Mouse (Mus musculus): ENCODE results near the gene Arhgap22. TPM values are rescaled to one million over a fixed set of nuclear protein-coding genes. Genes with fewer than 3 reads are reported as not detected.

Gene Arhgap22
- total RNA-seq, 1 experiment = 5.7 TPM

GRCm38 (mm10) chr14:33370056-33370455, 156.2 kb downstream of the Arhgap22 start:
- Histone ChIP-seq H3K4me3 (ENCODE audit: insufficient read depth in 1 of 2, low read depth in 1 of 2, low read length in 2 of 2, poor library complexity in 1 of 2, severe bottlenecking in 1 of 2) (peak overlapping the region in 1 of 2 experiments; percentile 39; a peak in 1 of 4 replicates), H3K36me3 (ENCODE audit: control insufficient read depth, insufficient read depth, low read length, poor library complexity, severe bottlenecking) (peaks cover 3% of the 10 kb centered on the region; the same call in 1 of the 2 replicates), H3K27ac (ENCODE audit: insufficient read depth, low read depth, low read length, poor library complexity, severe bottlenecking) (no peak overlapping the region), H3K9me3 (ENCODE audit: control insufficient read depth, insufficient read depth, low read depth, low read length) (no peaks in the 10 kb centered on the region), H3K4me1 (ENCODE audit: control insufficient read depth in 2 of 2, insufficient read depth in 2 of 2, low read length in 2 of 2, poor library complexity in 1 of 2) (peaks cover 0 to 2% of the 10 kb centered on the region in 2 experiments; a peak in 2 of 4 replicates), H3K9ac (ENCODE audit: insufficient read depth, low read depth, low read length, poor library complexity, severe bottlenecking) (no peak overlapping the region)
- in situ Hi-C loops (cut with MboI; ENCODE audit: low sequenced_read_pairs in 2 of 2, unreplicated experiment in 2 of 2) = no loop called here
- TF ChIP-seq CHD2 (IDR thresholded peaks at IDR 0.05; ENCODE audit: low read depth, low read length) = no peak
- DNase-seq (ENCODE audit: low read depth, low spot score) = peak; percentile 12

DNA sequence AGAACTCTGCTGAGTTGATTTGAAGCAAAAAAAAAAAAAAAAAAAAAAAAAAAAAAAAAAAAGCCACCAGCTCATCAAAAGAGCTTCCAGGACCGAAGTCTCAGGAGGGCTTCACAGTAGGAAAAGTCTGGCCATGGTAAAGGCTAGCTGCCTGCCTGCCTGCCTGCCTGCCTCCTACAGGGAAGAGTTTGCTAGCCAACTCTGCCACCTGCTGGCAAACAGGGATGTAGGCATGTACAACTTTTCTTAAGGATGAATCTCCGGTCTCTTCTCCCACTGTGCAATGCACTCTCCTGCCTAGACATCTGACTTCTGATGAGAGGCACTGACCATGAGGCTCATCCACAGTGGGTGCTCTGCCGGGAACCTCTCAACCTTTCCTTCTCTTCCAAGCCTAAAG, 157.4 kb downstream of the Arhgap22 start:
- H3K36me3 ChIP-seq (ENCODE audit: control insufficient read depth, insufficient read depth, low read length, poor library complexity, severe bottlenecking) = peaks cover 3% of the 10 kb centered on the region; the same call in 1 of the 2 replicates
- H3K27ac ChIP-seq (ENCODE audit: insufficient read depth, low read depth, low read length, poor library complexity, severe bottlenecking) = no peak overlapping the region
- H3K9ac ChIP-seq (ENCODE audit: insufficient read depth, low read depth, low read length, poor library complexity, severe bottlenecking) = no peak overlapping the region
- no peak overlapping the region for H3K4me3 ChIP-seq (ENCODE audit: insufficient read depth in 1 of 2, low read depth in 1 of 2, low read length in 2 of 2, poor library complexity in 1 of 2, severe bottlenecking in 1 of 2)
- TF ChIP-seq ZC3H11A (IDR thresholded peaks at IDR 0.05; ENCODE audit: borderline replicate concordance, low read depth, low read length) (0 out of 2 replicates have a peak, but pooled peaks have one; percentile 45), CHD2 (IDR thresholded peaks at IDR 0.05; ENCODE audit: low read depth, low read length) (no peak), MAFK (IDR thresholded peaks at IDR 0.05; ENCODE audit: insufficient read depth, low read depth, low read length) (no peak)
- peaks cover 0 to 2% of the 10 kb centered on the region in 2 experiments; a peak in 2 of 4 replicates for H3K4me1 ChIP-seq (ENCODE audit: control insufficient read depth in 2 of 2, insufficient read depth in 2 of 2, low read length in 2 of 2, poor library complexity in 1 of 2)
- H3K9me3 ChIP-seq (ENCODE audit: control insufficient read depth, insufficient read depth, low read depth, low read length) = no peaks in the 10 kb centered on the region
- peak; percentile 39 for DNase-seq (ENCODE audit: low read depth, low spot score)
- in situ Hi-C loops (cut with MboI; ENCODE audit: low sequenced_read_pairs in 2 of 2, unreplicated experiment in 2 of 2) = no loop called here

GRCm38 (mm10) chr14:33373271-33373670, 159.4 kb downstream of the Arhgap22 start:
- H3K4me3 ChIP-seq (ENCODE audit: insufficient read depth in 1 of 2, low read depth in 1 of 2, low read length in 2 of 2, poor library complexity in 1 of 2, severe bottlenecking in 1 of 2) = no peak overlapping the region
- H3K27ac ChIP-seq (ENCODE audit: insufficient read depth, low read depth, low read length, poor library complexity, severe bottlenecking) = no peak overlapping the region
- no peaks in the 10 kb centered on the region; the same call in 1 of the 2 replicates for H3K36me3 ChIP-seq (ENCODE audit: control insufficient read depth, insufficient read depth, low read length, poor library complexity, severe bottlenecking)
- no peak overlapping the region for H3K9ac ChIP-seq (ENCODE audit: insufficient read depth, low read depth, low read length, poor library complexity, severe bottlenecking)
- no peak for DNase-seq (ENCODE audit: low read depth, low spot score)
- TF ChIP-seq MAFK (IDR thresholded peaks at IDR 0.05; ENCODE audit: insufficient read depth, low read depth, low read length) (no peak), CHD2 (IDR thresholded peaks at IDR 0.05; ENCODE audit: low read depth, low read length) (no peak), ZC3H11A (IDR thresholded peaks at IDR 0.05; ENCODE audit: borderline replicate concordance, low read depth, low read length) (no peak), HCFC1 (IDR thresholded peaks at IDR 0.05; ENCODE audit: borderline replicate concordance, insufficient read depth, low read length) (no peak), ZNF384 (IDR thresholded peaks at IDR 0.05; ENCODE audit: low read depth, low read length) (no peak)
- peaks cover 0 to 2% of the 10 kb centered on the region in 2 experiments; a peak in 1 of 4 replicates for H3K4me1 ChIP-seq (ENCODE audit: control insufficient read depth in 2 of 2, insufficient read depth in 2 of 2, low read length in 2 of 2, poor library complexity in 1 of 2)
- in situ Hi-C loops (cut with MboI; ENCODE audit: low sequenced_read_pairs in 2 of 2, unreplicated experiment in 2 of 2) = no loop called here
- no peaks in the 10 kb centered on the region for H3K9me3 ChIP-seq (ENCODE audit: control insufficient read depth, insufficient read depth, low read depth, low read length)

DNA sequence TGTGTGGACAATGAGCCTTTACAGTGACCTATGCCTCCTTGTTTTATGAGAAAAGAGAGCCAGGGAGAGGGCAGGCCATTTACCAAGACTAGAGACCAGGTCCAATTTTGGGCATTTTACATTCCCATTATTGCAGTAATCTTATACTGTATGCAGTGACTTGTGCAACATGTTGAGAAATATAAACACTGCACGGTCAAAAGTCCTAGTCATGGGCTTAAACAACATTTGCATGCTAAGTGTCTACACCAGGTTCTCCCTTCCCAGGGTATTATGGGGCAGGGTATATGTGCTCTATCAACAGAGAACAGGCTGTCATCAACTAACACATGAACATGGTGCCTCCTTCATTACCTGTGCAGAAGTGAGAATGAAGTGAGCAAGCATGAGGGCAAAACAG, 160.3 kb downstream of the Arhgap22 start:
- no peak for DNase-seq (ENCODE audit: low read depth, low spot score)
- Histone ChIP-seq H3K4me1 (ENCODE audit: control insufficient read depth in 2 of 2, insufficient read depth in 2 of 2, low read length in 2 of 2, poor library complexity in 1 of 2) (peaks cover 0 to 2% of the 10 kb centered on the region in 2 experiments; a peak in 1 of 4 replicates), H3K9ac (ENCODE audit: insufficient read depth, low read depth, low read length, poor library complexity, severe bottlenecking) (no peak overlapping the region), H3K27ac (ENCODE audit: insufficient read depth, low read depth, low read length, poor library complexity, severe bottlenecking) (no peak overlapping the region), H3K4me3 (ENCODE audit: insufficient read depth in 1 of 2, low read depth in 1 of 2, low read length in 2 of 2, poor library complexity in 1 of 2, severe bottlenecking in 1 of 2) (no peak overlapping the region), H3K9me3 (ENCODE audit: control insufficient read depth, insufficient read depth, low read depth, low read length) (no peaks in the 10 kb centered on the region), H3K36me3 (ENCODE audit: control insufficient read depth, insufficient read depth, low read length, poor library complexity, severe bottlenecking) (no peaks in the 10 kb centered on the region; the same call in 1 of the 2 replicates)
- in situ Hi-C loops (cut with MboI; ENCODE audit: low sequenced_read_pairs in 2 of 2, unreplicated experiment in 2 of 2) = no loop called here
- TF ChIP-seq HCFC1 (IDR thresholded peaks at IDR 0.05; ENCODE audit: borderline replicate concordance, insufficient read depth, low read length) (no peak), MAFK (IDR thresholded peaks at IDR 0.05; ENCODE audit: insufficient read depth, low read depth, low read length) (no peak), ZC3H11A (IDR thresholded peaks at IDR 0.05; ENCODE audit: borderline replicate concordance, low read depth, low read length) (no peak), CHD2 (IDR thresholded peaks at IDR 0.05; ENCODE audit: low read depth, low read length) (no peak), ZNF384 (IDR thresholded peaks at IDR 0.05; ENCODE audit: low read depth, low read length) (no peak)

DNA sequence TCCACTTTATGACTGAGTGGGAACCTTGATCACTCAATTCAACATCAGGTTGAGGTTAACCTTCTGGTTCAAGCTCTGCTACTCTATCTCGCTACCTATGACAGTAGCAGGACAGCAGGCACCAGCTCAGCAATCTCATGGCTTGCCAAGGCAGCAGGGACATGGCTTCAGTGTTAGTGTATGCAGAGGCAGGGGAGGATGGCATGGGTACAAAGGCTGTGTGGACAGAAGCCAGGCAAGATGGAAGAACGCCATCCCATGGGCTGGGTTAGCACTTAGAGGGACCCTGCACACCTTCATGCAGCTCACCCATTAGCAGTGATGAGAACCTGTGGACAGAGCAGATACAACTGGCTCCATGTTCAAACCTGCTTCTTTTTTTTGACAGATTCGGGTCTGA, 163.4 kb downstream of the Arhgap22 start:
- Histone ChIP-seq H3K4me3 (ENCODE audit: insufficient read depth in 1 of 2, low read depth in 1 of 2, low read length in 2 of 2, poor library complexity in 1 of 2, severe bottlenecking in 1 of 2) (no peak overlapping the region), H3K9ac (ENCODE audit: insufficient read depth, low read depth, low read length, poor library complexity, severe bottlenecking) (no peak overlapping the region), H3K27ac (ENCODE audit: insufficient read depth, low read depth, low read length, poor library complexity, severe bottlenecking) (no peak overlapping the region), H3K36me3 (ENCODE audit: control insufficient read depth, insufficient read depth, low read length, poor library complexity, severe bottlenecking) (no peaks in the 10 kb centered on the region), H3K4me1 (ENCODE audit: control insufficient read depth in 2 of 2, insufficient read depth in 2 of 2, low read length in 2 of 2, poor library complexity in 1 of 2) (no peaks in the 10 kb centered on the region), H3K9me3 (ENCODE audit: control insufficient read depth, insufficient read depth, low read depth, low read length) (no peaks in the 10 kb centered on the region)
- no peak for TF ChIP-seq MAFK (IDR thresholded peaks at IDR 0.05; ENCODE audit: insufficient read depth, low read depth, low read length)
- no peak for TF ChIP-seq ZNF384 (IDR thresholded peaks at IDR 0.05; ENCODE audit: low read depth, low read length)
- no peak for TF ChIP-seq ZC3H11A (IDR thresholded peaks at IDR 0.05; ENCODE audit: borderline replicate concordance, low read depth, low read length)
- no peak for TF ChIP-seq CHD2 (IDR thresholded peaks at IDR 0.05; ENCODE audit: low read depth, low read length)
- TF ChIP-seq HCFC1 (IDR thresholded peaks at IDR 0.05; ENCODE audit: borderline replicate concordance, insufficient read depth, low read length) = no peak
- DNase-seq (ENCODE audit: low read depth, low spot score) = no peak
- in situ Hi-C loops (cut with MboI; ENCODE audit: low sequenced_read_pairs in 2 of 2, unreplicated experiment in 2 of 2) = no loop called here
